Mouse (Mus musculus) kidney, postnatal 36 days (tissue): ENCODE data around the gene Cars.
"Not testable (repeated sequence)": the region's sequence is repeated elsewhere in the genome, so short reads cannot be mapped to it uniquely, and the experiment has no call there.

Source experiments
- DNase-seq, 2 experiments: peaks; one replicate each; pipeline ENCODE4 v3.0.0; 2021 to 2022; ENCODE audit warnings: mixed read lengths in 2 of 2

Gene Cars

GRCm38 (mm10) chr7:143583956-143584355 is 15.9 kb downstream of the Cars start:
- DNase-seq = peak; percentile 56 to 90

- no peak for DNase-seq
Measured at GRCm38 (mm10) chr7:143583025-143583424, 16.9 kb downstream of the Cars start.

- DNase-seq = peak; percentile 6 to 16
Measured at GRCm38 (mm10) chr7:143575751-143576150, 24.1 kb downstream of the Cars start.

- no peak for DNase-seq
Measured at GRCm38 (mm10) chr7:143565648-143566039, 34.2 kb downstream of the Cars start.

GRCm38 (mm10) chr7:143565015-143565647 is 34.8 kb downstream of the Cars start:
- no peak for DNase-seq

DNA sequence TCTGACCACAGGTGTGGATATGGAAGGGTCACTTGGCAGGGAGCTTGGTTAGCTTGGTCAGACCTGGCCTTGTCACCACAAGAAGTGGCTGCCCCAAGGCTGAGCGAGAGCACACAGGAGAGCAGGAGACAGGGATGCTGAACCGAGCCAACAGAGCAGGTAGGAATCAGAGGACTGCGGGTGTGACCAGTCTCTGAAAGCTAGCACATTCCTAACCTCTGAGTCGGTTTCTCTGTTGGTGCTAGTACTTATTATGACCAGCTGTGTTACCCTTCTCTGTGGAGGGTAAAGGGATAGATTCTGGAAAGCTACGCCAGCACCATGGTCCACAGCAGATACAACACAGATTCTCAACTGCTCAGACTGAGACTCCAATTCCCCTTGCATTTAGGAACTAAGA is 36.1 kb downstream of the Cars start:
- no peak for DNase-seq

- no peak for DNase-seq
Measured at GRCm38 (mm10) chr7:143557616-143558015, 42.3 kb downstream of the Cars start.

- DNase-seq = peak; percentile 70 to 72
Measured at GRCm38 (mm10) chr7:143556964-143557610, 42.8 kb downstream of the Cars start.

GRCm38 (mm10) chr7:143549588-143550220 is 50.2 kb downstream of the Cars start:
- DNase-seq = no peak

DNA sequence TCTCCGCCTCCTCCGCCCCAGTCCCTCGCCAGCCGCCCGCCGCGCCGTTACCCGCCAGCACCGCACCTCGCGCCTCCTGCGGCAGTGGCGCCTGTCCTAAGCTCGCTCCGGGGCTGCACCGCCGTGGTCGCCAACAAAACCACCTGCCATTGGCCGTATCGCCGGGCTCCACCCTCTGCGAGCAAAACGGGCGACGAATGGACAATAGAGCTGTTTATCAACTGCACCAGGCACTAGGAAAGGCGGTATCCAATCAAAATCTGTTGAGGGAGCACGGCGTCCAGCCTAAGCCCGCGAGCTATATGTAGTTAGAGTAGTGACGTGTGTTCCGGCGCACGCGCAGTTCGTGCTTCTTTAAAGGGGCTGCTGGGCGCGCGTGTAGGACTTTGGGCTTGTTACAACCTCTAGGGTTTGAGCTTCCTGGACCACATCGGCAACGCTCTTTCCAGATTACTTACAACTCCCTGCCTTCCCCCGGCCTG is 50.9 kb downstream of the Cars start, which contains the start of gene Nap1l4:
Gene Nap1l4, minus strand, starts transcription at position 131 of the 482 bp plus-strand sequence.
- DNase-seq = peak; percentile 95 to 99

DNA sequence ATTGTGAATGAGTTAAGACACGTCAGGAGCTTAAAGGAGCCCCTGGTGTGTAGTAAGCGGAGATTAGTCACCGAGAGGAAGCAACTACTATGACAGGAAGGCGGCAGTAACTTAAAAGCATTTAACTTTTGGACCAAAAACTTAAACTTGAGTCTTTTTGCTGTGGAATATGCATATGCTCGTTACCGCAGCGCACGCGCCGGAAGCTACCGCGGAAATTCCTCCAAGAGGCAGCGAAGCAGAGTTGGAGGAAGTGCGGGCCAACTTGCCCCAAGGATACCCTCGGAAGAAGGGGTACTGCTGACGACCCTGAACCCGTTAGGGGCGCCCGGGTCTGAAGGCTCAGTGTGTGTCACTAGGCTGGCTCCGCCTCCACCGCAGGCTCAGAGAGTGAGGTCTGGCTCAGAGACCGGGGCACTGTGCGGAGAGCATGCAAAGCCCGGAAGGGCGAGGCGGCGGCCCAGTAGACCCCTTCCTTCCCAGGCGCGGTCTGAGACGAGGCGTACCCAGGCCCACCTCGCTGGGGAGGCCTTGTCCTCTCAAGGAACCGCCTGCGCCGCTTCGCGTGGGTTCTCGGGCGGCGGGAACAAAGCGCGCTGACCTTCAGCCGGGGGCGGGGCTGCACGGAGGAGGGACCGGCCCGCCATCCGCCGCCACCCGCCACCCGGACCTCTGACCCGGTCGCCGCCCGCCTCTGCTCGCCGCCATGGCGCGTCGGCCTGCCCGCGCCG is 51.5 kb downstream of the Cars start:
- peak; percentile 85 to 93 for DNase-seq

DNA sequence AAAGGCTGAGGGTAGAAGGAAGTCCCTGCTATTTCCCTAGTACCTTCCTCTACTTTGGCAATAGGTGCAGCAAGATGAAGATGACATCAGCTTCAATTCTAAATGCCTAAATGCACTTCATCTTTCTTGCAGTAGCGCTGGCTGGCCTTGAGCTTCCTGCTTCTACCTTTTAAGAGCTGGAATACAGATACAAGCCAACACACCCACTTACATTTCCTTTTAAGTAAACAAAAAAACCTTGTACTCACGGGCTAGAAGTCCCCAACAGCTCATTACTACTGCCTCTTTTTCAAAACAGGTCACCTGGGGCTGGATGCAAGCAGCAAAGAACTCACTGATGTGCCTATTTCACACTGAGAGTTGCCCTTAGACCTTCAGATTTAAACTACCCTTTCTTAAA is 53.3 kb downstream of the Cars start:
- DNase-seq = no peak

- DNase-seq = peak; percentile 18 to 58
Measured at GRCm38 (mm10) chr7:143544368-143544767, 55.5 kb downstream of the Cars start.

GRCm38 (mm10) chr7:143538671-143539070 is 61.2 kb downstream of the Cars start:
- DNase-seq = no peak

- DNase-seq = not testable (repeated sequence)
Measured at GRCm38 (mm10) chr7:143538229-143538628, 61.7 kb downstream of the Cars start.

- no peak for DNase-seq
Measured at GRCm38 (mm10) chr7:143536251-143536650, 63.6 kb downstream of the Cars start.

DNA sequence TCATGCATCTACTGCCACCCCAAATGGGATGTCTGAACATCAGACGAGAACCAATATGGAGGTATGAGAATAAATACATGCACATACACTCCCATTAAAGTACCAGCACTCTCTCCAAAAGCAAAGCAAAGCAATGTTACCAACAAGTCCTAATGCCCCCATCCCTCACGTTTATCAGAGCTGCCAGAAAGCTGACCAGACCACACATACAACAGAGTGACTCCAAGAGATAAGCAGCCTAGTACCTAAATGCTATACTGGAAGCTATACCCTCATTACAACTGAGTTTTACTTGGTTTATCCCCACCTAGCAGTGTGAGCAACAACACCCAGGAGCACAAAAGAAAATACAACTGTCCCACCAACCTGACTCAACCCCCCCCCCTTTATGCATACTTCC is 66.6 kb downstream of the Cars start:
- no peak for DNase-seq

GRCm38 (mm10) chr7:143532410-143532809 is 67.5 kb downstream of the Cars start:
- no peak for DNase-seq

DNA sequence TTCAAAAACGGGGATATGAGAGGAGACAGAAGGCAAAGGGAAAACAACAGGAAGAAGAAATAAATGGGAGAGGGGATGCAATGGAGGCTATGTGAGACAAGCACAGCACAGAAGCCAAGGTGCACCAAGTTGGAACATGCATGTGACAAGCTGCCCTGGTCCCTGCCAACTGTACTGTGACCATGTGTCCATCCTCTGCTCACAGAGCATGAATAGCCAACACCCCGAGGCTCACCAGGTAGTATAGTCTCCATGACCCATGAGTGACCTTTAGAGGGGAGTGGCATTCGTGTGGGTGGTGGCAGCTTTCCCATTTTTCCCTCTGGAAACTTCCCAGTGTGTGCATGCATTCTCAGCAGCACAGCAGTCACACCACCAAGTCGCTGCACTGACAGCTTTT is 80.6 kb downstream of the Cars start:
- DNase-seq = peak in 1 of 2 experiments; percentile 13

- DNase-seq = no peak
Measured at GRCm38 (mm10) chr7:143514416-143514768, 85.5 kb downstream of the Cars start.

GRCm38 (mm10) chr7:143513763-143514415 is 86.0 kb downstream of the Cars start:
- DNase-seq = no peak

- no peak for DNase-seq
Measured at GRCm38 (mm10) chr7:143511335-143511712, 88.6 kb downstream of the Cars start.
